Mouse (Mus musculus) embryonic facial prominence, embryonic 11.5 days (tissue): ENCODE measurements around the gene Smim13. TPM values are rescaled to one million over a fixed set of nuclear protein-coding genes. Genes with fewer than 3 reads are reported as not detected.
"Not testable (repeated sequence)": the region's sequence is repeated elsewhere in the genome, so short reads cannot be mapped to it uniquely, and the experiment has no call there.

Source experiments
- ATAC-seq: fragments of 200-750 bp; cut with Nextera tagmentation; replicated peaks from 2 replicates; pipeline ENCODE4 v1.8.0; 2017; ENCODE audit warnings: low read depth; ENCODE audit not compliant: insufficient number of reproducible peaks, low FRiP score, low TSS enrichment
- DNase-seq: peaks from one replicate; pipeline ENCODE4 v3.0.0-alpha.2; 2015; ENCODE audit warnings: low spot score
- H3K27ac ChIP-seq: fragments of 300-500 bp; sonication (generic); replicated peaks from 2 replicates; pipeline ENCODE4 v1.5.1; 2014; ENCODE audit warnings: mild to moderate bottlenecking, low read depth, low read length, control low read depth
- H3K27me3 ChIP-seq: fragments of 300-500 bp; sonication (generic); 2 replicates; pipeline ENCODE4 v1.6.1; 2014; ENCODE audit warnings: mild to moderate bottlenecking, low read length, moderate library complexity, mixed read lengths; ENCODE audit not compliant: control insufficient read depth, insufficient read depth
- H3K36me3 ChIP-seq: fragments of 300-500 bp; sonication (generic); replicated peaks from 2 replicates; pipeline ENCODE4 v1.6.1; 2014; ENCODE audit warnings: low read depth, mild to moderate bottlenecking, low read length, moderate library complexity, mixed read lengths; ENCODE audit not compliant: control insufficient read depth, insufficient read depth
- H3K4me1 ChIP-seq: fragments of 300-500 bp; sonication (generic); 2 replicates; pipeline ENCODE4 v1.6.1; 2014; ENCODE audit warnings: low read length, mixed read lengths; ENCODE audit not compliant: control insufficient read depth, insufficient read depth
- H3K4me2 ChIP-seq: fragments of 300-500 bp; sonication (generic); 2 replicates; pipeline ENCODE4 v1.6.1; 2014; ENCODE audit warnings: low read depth, mild to moderate bottlenecking, control low read depth, low read length, moderate library complexity
- H3K4me3 ChIP-seq: fragments of 300-500 bp; sonication (generic); 2 replicates; pipeline ENCODE4 v1.5.1; 2014; ENCODE audit warnings: low read depth, low read length, control low read depth
- H3K9ac ChIP-seq: fragments of 300-500 bp; sonication (generic); replicated peaks from 2 replicates; pipeline ENCODE4 v1.6.1; 2014; ENCODE audit warnings: mild to moderate bottlenecking, control low read depth, low read length
- H3K9me3 ChIP-seq: fragments of 300-500 bp; sonication (generic); replicated peaks from 2 replicates; pipeline ENCODE4 v1.6.1; 2016; ENCODE audit warnings: mild to moderate bottlenecking, low read length, inconsistent platforms, mixed read lengths; ENCODE audit not compliant: control insufficient read depth
- WGBS: fragments of 180-500 bp; shearing (Covaris S2); extraction: QIAGEN DNeasy Blood & Tissue Kit; methylation state at CpG from one replicate; pipeline ENCODE4 v1.1.7; 2014; 5-methylcytosine and 5-hydroxymethylcytosine counted together
- polyA plus RNA-seq: library from polyadenylated mRNA; unstranded; fragments of >200 nt; fragmentation: Nextera tagmentation; extraction: Ambion mirVana; gene quantifications from 2 replicates; pipeline ENCODE4 v1.2.1, GENCODE M21; 2014

Gene Smim13
- polyA plus RNA-seq, 1 experiment from 2014 or later: 15.3 TPM

DNA sequence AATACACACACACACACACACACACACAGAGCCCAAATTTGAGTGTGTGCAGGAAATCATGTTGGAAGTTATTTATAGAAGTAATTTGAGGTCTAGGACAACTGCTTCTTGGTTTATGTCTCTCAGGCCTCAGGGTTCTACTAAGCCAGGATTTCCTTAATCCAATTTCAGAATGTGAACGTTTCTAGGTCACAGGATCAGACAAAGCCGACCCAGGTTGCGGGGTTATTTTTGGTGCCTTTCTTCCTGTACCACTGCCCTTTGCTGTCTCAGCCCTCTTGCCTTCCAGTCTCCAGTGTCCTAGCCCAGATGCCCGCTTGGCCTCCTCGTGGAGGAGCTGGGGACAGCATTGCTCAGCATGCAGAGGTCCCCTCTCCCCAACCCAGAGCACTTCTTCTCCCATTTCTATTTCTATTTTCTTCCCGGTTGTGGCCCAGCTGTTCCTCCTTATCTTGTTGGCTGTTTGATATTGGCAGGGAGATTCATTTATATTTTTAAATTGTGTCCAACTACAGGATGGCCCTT is 5.3 kb upstream of the Smim13 start:
- WGBS: 52% methylated on average over 6 of the region's 6 CpGs

DNA sequence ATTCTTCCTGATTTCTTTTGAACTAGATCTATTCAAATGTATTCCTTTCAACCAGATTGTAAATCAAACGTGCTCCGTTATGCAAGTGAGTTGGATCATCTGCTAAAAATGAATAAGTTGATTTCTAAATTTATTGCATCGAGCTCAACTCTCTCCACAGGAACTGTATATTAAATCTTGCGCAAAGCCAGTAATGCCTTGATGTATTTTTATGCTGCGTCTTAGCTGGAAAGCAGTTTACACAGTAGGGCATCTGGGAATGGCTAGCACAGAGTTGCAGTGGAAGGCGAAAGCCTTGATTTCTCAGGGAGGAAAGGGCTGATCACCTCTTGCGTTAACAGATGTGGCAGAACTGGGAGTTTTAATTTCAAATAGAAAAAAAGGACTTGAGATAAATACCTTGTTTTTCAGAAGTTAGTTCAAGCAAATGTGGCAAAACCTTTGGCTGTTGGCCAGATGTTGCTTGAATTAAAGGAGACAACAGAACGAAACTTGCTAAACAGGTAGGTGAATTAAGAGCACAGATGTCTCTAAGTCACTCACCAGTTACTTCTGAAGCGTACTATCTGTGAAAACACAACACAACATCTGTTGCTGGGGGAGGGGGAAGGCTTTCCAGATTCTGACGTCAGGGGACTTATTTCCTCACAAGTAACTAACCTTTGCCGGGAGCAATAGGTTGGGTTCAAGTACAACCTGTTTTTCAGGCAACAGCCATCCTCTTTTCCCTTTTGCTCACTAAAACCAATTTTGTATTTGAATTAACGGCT is 708 bp upstream of the Smim13 start:
- Histone ChIP-seq H3K4me2 (peak overlapping the region; percentile 42), H3K4me3 (peak overlapping the region; percentile 77), H3K4me1 (no peaks in the 10 kb centered on the region), H3K9me3 (no peaks in the 10 kb centered on the region), H3K27me3 (no peaks in the 10 kb centered on the region), H3K36me3 (no peaks in the 10 kb centered on the region), H3K9ac (peak overlapping the region; percentile 49), H3K27ac (no peak overlapping the region)
- peak; percentile 59 for DNase-seq
- 44% methylated on average over 12 of the region's 12 CpGs for WGBS
- ATAC-seq: no peak

More for the DNA sequence above, 5.3 kb upstream of the Smim13 start:
- Histone ChIP-seq H3K9me3 (no peaks in the 10 kb centered on the region), H3K9ac (no peak overlapping the region), H3K4me2 (no peak overlapping the region), H3K36me3 (no peaks in the 10 kb centered on the region), H3K4me1 (no peaks in the 10 kb centered on the region), H3K4me3 (no peak overlapping the region), H3K27ac (no peak overlapping the region), H3K27me3 (no peaks in the 10 kb centered on the region)
- ATAC-seq (no peak), DNase-seq (no peak)

DNA sequence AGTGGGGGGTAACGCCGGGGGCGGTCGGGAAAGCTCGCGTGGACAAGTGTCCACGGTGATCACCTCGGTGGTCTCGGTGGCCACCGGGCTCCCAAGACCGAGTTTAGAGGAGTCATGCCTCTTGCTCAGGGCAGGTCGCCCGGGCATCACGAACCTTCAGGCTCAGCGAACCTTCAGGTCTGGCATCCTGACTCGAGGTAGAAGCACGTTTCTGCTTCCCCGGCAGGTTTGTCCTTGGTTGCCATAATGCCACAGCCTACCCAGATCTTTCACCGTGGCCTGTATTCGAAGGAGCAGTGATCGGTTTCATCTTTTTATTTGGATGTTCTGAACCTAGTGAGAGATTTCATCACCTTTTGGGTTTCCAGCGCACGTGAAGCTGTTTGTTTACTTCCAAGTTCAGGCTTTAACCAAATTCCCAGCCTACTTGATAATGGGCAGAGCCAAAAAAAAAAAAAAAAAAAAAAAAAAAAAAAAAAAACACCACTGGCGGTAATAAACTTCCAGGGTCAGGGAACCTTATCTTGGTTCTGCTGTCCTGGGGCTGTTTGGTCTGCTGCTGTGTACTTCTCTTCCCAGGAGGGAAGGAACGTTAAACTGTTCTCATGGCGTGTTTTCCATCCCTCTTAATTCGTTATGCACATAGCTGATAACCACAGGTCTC is 806 bp downstream of the Smim13 start:
- 1% methylated on average over 27 of the region's 27 CpGs for WGBS

DNA sequence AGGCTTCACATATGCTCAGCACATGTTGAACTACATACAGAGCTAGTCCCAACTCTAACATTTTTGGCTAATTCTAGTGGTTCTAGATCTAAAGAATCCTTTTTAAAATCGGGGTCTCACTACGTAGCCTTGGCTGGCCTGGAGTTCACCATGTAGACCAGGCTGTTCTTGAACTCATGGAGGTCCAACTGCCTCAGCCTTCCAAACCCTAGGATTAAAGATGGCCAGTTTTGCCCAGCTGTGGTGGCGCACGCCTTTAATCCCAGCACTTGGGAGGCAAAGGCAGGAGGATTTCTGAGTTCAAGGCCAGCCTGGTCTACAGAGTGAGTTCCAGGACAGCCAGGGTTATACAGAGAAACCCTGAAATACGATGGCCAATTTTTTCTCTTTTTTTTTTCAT is 1.6 kb downstream of the Smim13 start:
- not testable (repeated sequence) for H3K9me3 ChIP-seq, H3K4me3 ChIP-seq, H3K36me3 ChIP-seq, H3K4me2 ChIP-seq, H3K27me3 ChIP-seq, DNase-seq, H3K4me1 ChIP-seq, ATAC-seq, H3K27ac ChIP-seq, H3K9ac ChIP-seq
- 87% methylated on average over 5 of the region's 5 CpGs for WGBS

More for the DNA sequence above, 806 bp downstream of the Smim13 start:
- H3K27me3 ChIP-seq: no peaks in the 10 kb centered on the region
- H3K36me3 ChIP-seq: no peaks in the 10 kb centered on the region
- H3K9ac ChIP-seq: peak overlapping the region; percentile 78
- H3K9me3 ChIP-seq: no peaks in the 10 kb centered on the region
- DNase-seq: peak; percentile 42
- no peaks in the 10 kb centered on the region for H3K4me1 ChIP-seq
- no peak for ATAC-seq
- peak overlapping the region; percentile 77 for H3K4me3 ChIP-seq
- peak overlapping the region; percentile 62 for H3K27ac ChIP-seq
- peak overlapping the region; percentile 74 for H3K4me2 ChIP-seq

DNA sequence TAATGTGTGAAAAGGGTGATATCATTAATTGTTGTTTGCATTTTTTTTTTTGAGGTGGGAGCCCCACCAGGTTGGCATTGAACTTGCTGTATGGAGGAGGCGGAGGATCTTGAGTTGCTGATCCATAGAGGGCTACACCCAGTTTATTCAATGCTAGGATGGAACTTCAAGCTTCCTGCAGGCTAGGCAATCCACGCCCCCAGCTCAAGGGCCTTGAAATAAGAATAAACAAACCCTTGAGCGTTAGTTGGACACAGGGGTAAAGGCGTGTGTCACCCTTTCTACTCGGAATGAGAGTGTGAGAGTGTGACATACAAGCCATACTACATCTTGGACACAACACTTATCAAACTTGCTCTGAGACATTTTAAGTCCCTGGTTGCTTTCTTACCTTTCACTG is 2.0 kb downstream of the Smim13 start:
- whole genome bisulfite sequencing: 73% methylated on average over 5 of the region's 5 CpGs
- Histone ChIP-seq H3K4me2 (no peak overlapping the region), H3K27me3 (no peaks in the 10 kb centered on the region), H3K9ac (no peak overlapping the region), H3K4me1 (no peaks in the 10 kb centered on the region), H3K36me3 (no peaks in the 10 kb centered on the region), H3K4me3 (no peak overlapping the region), H3K9me3 (no peaks in the 10 kb centered on the region), H3K27ac (no peak overlapping the region)
- DNase-seq: no peak
- no peak for ATAC-seq

DNA sequence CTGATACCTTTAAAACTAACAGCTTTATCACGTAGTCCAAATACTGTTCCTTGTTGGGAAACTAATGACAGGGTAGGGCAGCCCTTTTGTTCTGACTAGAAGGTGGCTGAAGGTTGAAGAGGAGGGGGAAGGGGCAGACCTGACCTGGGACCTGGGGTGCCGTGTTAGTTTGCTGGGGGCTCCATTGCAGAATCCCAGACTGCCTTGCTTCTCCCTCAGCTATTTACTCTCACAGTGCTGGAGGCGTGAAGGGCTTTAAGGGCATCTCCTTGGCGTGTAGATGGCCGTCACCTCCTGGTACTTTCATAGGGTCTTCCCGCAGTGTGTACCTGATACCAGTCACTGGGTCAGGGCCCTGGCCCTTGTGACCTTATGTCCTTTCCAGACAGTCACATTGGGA is 2.5 kb downstream of the Smim13 start:
- Histone ChIP-seq H3K27ac (no peak overlapping the region), H3K4me3 (no peak overlapping the region), H3K4me1 (no peaks in the 10 kb centered on the region), H3K27me3 (no peaks in the 10 kb centered on the region), H3K4me2 (no peak overlapping the region), H3K9me3 (no peaks in the 10 kb centered on the region), H3K9ac (no peak overlapping the region), H3K36me3 (no peaks in the 10 kb centered on the region)
- no peak for ATAC-seq
- 75% methylated on average over 6 of the region's 6 CpGs for WGBS
- no peak for DNase-seq

DNA sequence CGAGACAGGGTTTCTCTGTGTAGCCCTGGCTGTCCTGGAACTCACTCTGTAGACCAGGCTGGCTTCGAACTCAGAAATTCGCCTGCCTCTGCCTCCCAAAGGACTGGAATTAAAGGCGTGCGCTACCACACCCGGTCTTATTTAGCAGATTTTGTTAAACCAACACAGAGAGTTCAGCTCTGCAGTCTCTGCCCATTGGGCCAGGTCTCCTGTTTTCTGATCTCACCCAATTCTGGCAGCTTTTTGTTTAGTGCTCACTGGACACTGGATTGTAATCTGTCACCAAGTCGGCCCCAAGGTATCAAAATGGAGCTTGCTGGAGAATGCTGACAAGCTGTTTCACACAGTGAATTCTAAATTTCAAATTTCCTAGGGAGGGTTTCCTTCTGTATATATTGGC is 3.1 kb downstream of the Smim13 start:
- H3K4me2 ChIP-seq: no peak overlapping the region
- H3K9me3 ChIP-seq: no peaks in the 10 kb centered on the region
- 94% methylated on average over 7 of the region's 7 CpGs for WGBS
- no peak for DNase-seq
- no peaks in the 10 kb centered on the region for H3K4me1 ChIP-seq
- ATAC-seq: no peak
- H3K36me3 ChIP-seq: no peaks in the 10 kb centered on the region
- no peak overlapping the region for H3K4me3 ChIP-seq
- no peak overlapping the region for H3K9ac ChIP-seq
- no peak overlapping the region for H3K27ac ChIP-seq
- H3K27me3 ChIP-seq: no peaks in the 10 kb centered on the region

DNA sequence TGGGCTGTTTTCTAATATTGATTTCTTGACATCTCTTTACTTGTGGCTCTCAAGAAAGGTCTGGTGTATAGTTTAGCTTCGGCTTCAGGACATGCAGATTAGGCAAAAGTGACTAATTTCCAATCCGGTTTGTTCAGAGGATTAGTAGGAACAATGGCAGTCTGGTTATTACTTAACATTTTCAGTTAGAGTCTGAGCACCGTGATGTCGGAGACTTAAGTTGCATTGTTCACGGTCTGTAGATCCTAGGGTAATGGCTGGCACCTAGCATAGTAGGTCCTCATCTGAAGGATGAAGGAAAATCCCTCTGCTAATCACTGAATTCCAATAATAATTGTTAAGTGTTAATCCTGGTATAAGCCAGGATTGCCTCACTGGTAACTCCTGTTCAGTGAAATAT is 6.5 kb downstream of the Smim13 start:
- Histone ChIP-seq H3K9ac (no peak overlapping the region), H3K9me3 (no peaks in the 10 kb centered on the region), H3K27me3 (no peaks in the 10 kb centered on the region), H3K27ac (no peak overlapping the region), H3K36me3 (no peaks in the 10 kb centered on the region), H3K4me1 (no peaks in the 10 kb centered on the region), H3K4me3 (no peak overlapping the region), H3K4me2 (no peak overlapping the region)
- DNase-seq (no peak), ATAC-seq (no peak)
- 87% methylated on average over 5 of the region's 5 CpGs for WGBS
